Mouse (Mus musculus) midbrain, embryonic 14.5 days (tissue): ENCODE measurements around the gene Trak2. TPM values are rescaled to one million over a fixed set of nuclear protein-coding genes. Genes with fewer than 3 reads are reported as not detected.

Experiments used
- ATAC-seq: fragments of 200-750 bp; cut with Nextera tagmentation; 2 replicates; pipeline ENCODE4 v1.8.0; 2017; ENCODE audit warnings: moderate number of reproducible peaks, moderate library complexity; ENCODE audit not compliant: low FRiP score, low TSS enrichment
- DNase-seq: peaks from one replicate; pipeline ENCODE4 v3.0.0-alpha.2; 2015
- H3K27ac ChIP-seq: fragments of 300-500 bp; sonication (generic); replicated peaks from 2 replicates; pipeline ENCODE4 v1.5.1; 2014; ENCODE audit warnings: mild to moderate bottlenecking, low read depth, low read length, moderate library complexity
- H3K27me3 ChIP-seq: fragments of 300-500 bp; sonication (generic); 2 replicates; pipeline ENCODE4 v1.6.1; 2014; ENCODE audit warnings: low read length, control low read depth, mixed read lengths; ENCODE audit not compliant: control insufficient read depth, insufficient read depth
- H3K36me3 ChIP-seq: fragments of 300-500 bp; sonication (generic); 2 replicates; pipeline ENCODE4 v1.6.1; 2014; ENCODE audit warnings: low read length, control low read depth; ENCODE audit not compliant: control insufficient read depth, insufficient read depth
- H3K4me1 ChIP-seq: fragments of 300-500 bp; sonication (generic); 2 replicates; pipeline ENCODE4 v1.6.1; 2014; ENCODE audit warnings: mild to moderate bottlenecking, antibody characterized with exemption, low read length, control low read depth; ENCODE audit not compliant: control insufficient read depth, insufficient read depth
- H3K4me2 ChIP-seq: fragments of 300-500 bp; sonication (generic); 2 replicates; pipeline ENCODE4 v1.6.1; 2014; ENCODE audit warnings: mild to moderate bottlenecking, low read length, moderate library complexity
- H3K4me3 ChIP-seq: fragments of 300-500 bp; sonication (generic); replicated peaks from 2 replicates; pipeline ENCODE4 v1.5.1; 2014; ENCODE audit warnings: low read depth, low read length
- H3K9ac ChIP-seq: fragments of 300-500 bp; sonication (generic); replicated peaks from 2 replicates; pipeline ENCODE4 v1.6.1; 2014; ENCODE audit warnings: mild to moderate bottlenecking, low read length, moderate library complexity
- H3K9me3 ChIP-seq: fragments of 300-500 bp; sonication (generic); 2 replicates; pipeline ENCODE4 v1.6.1; 2016; ENCODE audit warnings: low read length, control low read depth, mixed read lengths; ENCODE audit not compliant: control insufficient read depth
- WGBS: fragments of 180-500 bp; shearing (Covaris S2); extraction: QIAGEN DNeasy Blood & Tissue Kit; methylation state at CpG from one replicate; pipeline ENCODE4 v1.1.7; 2014; 5-methylcytosine and 5-hydroxymethylcytosine counted together
- polyA plus RNA-seq: library from polyadenylated mRNA; unstranded; fragments of >200 nt; fragmentation: Nextera tagmentation; extraction: Ambion mirVana; gene quantifications from 2 replicates; pipeline ENCODE4 v1.2.1, GENCODE M21; 2014

Trak2 gene
- 15.4 and 18.2 TPM in 2 replicates for polyA plus RNA-seq

GRCm38 (mm10) chr1:58973366-58974221, at the start of gene Trak2, which contains the start of gene Stradb:
Gene Trak2 (minus strand): TSS chr1:58973430.
Gene Stradb (plus strand): TSS chr1:58973522.
- ATAC-seq (peak; percentile 96), DNase-seq (peak; percentile 98)
- no peaks in the 10 kb centered on the region for H3K27me3 ChIP-seq
- under 1% methylated on average over 69 of the region's 69 CpGs for WGBS
- H3K9ac ChIP-seq, result peak within 1 kb of the TSS; percentile 84
- H3K4me1 ChIP-seq, result peaks cover 31% of the 10 kb centered on the region
- H3K4me3 ChIP-seq, result peak within 1 kb of the TSS; percentile 91
- H3K4me2 ChIP-seq, result peak within 1 kb of the TSS; percentile 67
- peak within 1 kb of the TSS; percentile 86 for H3K27ac ChIP-seq
- H3K9me3 ChIP-seq, result no peaks in the 10 kb centered on the region
- H3K36me3 ChIP-seq, result peaks cover 5% of the 10 kb centered on the region; the same call in 1 of the 2 replicates

GRCm38 (mm10) chr1:59021556-59021955, 48.3 kb upstream of the Trak2 start:
- Histone ChIP-seq H3K4me2 (no peak overlapping the region), H3K27me3 (no peaks in the 10 kb centered on the region), H3K4me3 (no peak overlapping the region), H3K9me3 (no peaks in the 10 kb centered on the region), H3K4me1 (no peaks in the 10 kb centered on the region), H3K27ac (no peak overlapping the region), H3K9ac (no peak overlapping the region), H3K36me3 (no peaks in the 10 kb centered on the region)
- WGBS, result 93% methylated on average over 3 of the region's 3 CpGs
- ATAC-seq, result no peak
- DNase-seq, result no peak

- Histone ChIP-seq H3K4me2 (no peak overlapping the region), H3K27ac (no peak overlapping the region), H3K27me3 (no peaks in the 10 kb centered on the region), H3K4me3 (no peak overlapping the region), H3K9me3 (no peaks in the 10 kb centered on the region), H3K9ac (no peak overlapping the region), H3K36me3 (no peaks in the 10 kb centered on the region), H3K4me1 (no peaks in the 10 kb centered on the region)
- 45% methylated on average over 4 of the region's 4 CpGs for WGBS
- peak; percentile 36 for DNase-seq
- ATAC-seq, result no peak
Measured at GRCm38 (mm10) chr1:59009250-59009649, 36.0 kb upstream of the Trak2 start.

- Histone ChIP-seq H3K4me3 (no peak overlapping the region), H3K4me1 (no peaks in the 10 kb centered on the region), H3K27ac (no peak overlapping the region), H3K27me3 (no peaks in the 10 kb centered on the region), H3K36me3 (peaks cover 47% of the 10 kb centered on the region), H3K9ac (no peak overlapping the region), H3K4me2 (no peak overlapping the region), H3K9me3 (no peaks in the 10 kb centered on the region)
- WGBS, result 95% methylated on average over 5 of the region's 5 CpGs
- no peak for DNase-seq
- no peak for ATAC-seq
Measured at GRCm38 (mm10) chr1:58995313-58995712, 22.1 kb upstream of the Trak2 start.

GRCm38 (mm10) chr1:58993723-58994122, 20.5 kb upstream of the Trak2 start:
- no peaks in the 10 kb centered on the region for H3K9me3 ChIP-seq
- H3K36me3 ChIP-seq, result peaks cover 57% of the 10 kb centered on the region
- DNase-seq (peak; percentile 64), ATAC-seq (no peak)
- no peak overlapping the region for H3K27ac ChIP-seq
- no peak overlapping the region for H3K4me3 ChIP-seq
- no peaks in the 10 kb centered on the region for H3K27me3 ChIP-seq
- WGBS, result 8% methylated on average over 1 of the region's 1 CpGs
- no peak overlapping the region for H3K9ac ChIP-seq
- H3K4me1 ChIP-seq, result no peaks in the 10 kb centered on the region
- H3K4me2 ChIP-seq, result no peak overlapping the region

- DNase-seq, result no peak
- no peaks in the 10 kb centered on the region for H3K4me1 ChIP-seq
- H3K9me3 ChIP-seq, result no peaks in the 10 kb centered on the region
- no peak overlapping the region for H3K9ac ChIP-seq
- 95% methylated on average over 7 of the region's 7 CpGs for WGBS
- H3K36me3 ChIP-seq, result peaks cover 63% of the 10 kb centered on the region
- no peak overlapping the region for H3K4me3 ChIP-seq
- no peak overlapping the region for H3K27ac ChIP-seq
- no peak overlapping the region for H3K4me2 ChIP-seq
- no peak for ATAC-seq
- no peaks in the 10 kb centered on the region for H3K27me3 ChIP-seq
Measured at GRCm38 (mm10) chr1:58993144-58993543, 19.9 kb upstream of the Trak2 start.

GRCm38 (mm10) chr1:58984586-58984985, 11.4 kb upstream of the Trak2 start:
- no peak for ATAC-seq
- H3K9me3 ChIP-seq, result no peaks in the 10 kb centered on the region
- no peaks in the 10 kb centered on the region for H3K27me3 ChIP-seq
- DNase-seq, result no peak
- no peak overlapping the region for H3K27ac ChIP-seq
- no peaks in the 10 kb centered on the region for H3K4me1 ChIP-seq
- H3K4me2 ChIP-seq, result no peak overlapping the region
- no peak overlapping the region for H3K9ac ChIP-seq
- WGBS, result 86% methylated on average over 5 of the region's 5 CpGs
- H3K4me3 ChIP-seq, result no peak overlapping the region
- peaks cover 64% of the 10 kb centered on the region for H3K36me3 ChIP-seq

GRCm38 (mm10) chr1:58982276-58982675, 9.0 kb upstream of the Trak2 start:
- H3K4me1 ChIP-seq, result no peaks in the 10 kb centered on the region
- no peak overlapping the region for H3K27ac ChIP-seq
- no peaks in the 10 kb centered on the region for H3K27me3 ChIP-seq
- no peak overlapping the region for H3K4me3 ChIP-seq
- H3K9ac ChIP-seq, result no peak overlapping the region
- DNase-seq (no peak), ATAC-seq (no peak)
- H3K36me3 ChIP-seq, result peaks cover 52% of the 10 kb centered on the region
- no peaks in the 10 kb centered on the region for H3K9me3 ChIP-seq
- 87% methylated on average over 3 of the region's 3 CpGs for whole genome bisulfite sequencing
- H3K4me2 ChIP-seq, result no peak overlapping the region
